Mouse (Mus musculus) frontal cortex, postnatal 14 days (tissue): ENCODE measurements around the gene Mapre1.
"Not testable (repeated sequence)": the region's sequence is repeated elsewhere in the genome, so short reads cannot be mapped to it uniquely, and the experiment has no call there.

Experiments used
- DNase-seq, 2 experiments: peaks; one replicate each; pipeline ENCODE4 v3.0.0; 2022; ENCODE audit warnings: low spot score in 2 of 2

Mapre1 gene

GRCm38 (mm10) chr2:153740500-153741436 lies at the start of gene Mapre1:
Gene Mapre1 (plus strand): TSS chr2:153741274.
- peak; percentile 99 to 100 for DNase-seq

GRCm38 (mm10) chr2:153693413-153693812 lies 47.7 kb upstream of the Mapre1 start:
- DNase-seq, result not testable (repeated sequence)

GRCm38 (mm10) chr2:153694462-153695085 lies 46.5 kb upstream of the Mapre1 start:
- DNase-seq, result no peak

GRCm38 (mm10) chr2:153696352-153696751 lies 44.7 kb upstream of the Mapre1 start, which contains the start of gene Dnmt3c:
Gene Dnmt3c (plus strand): TSS chr2:153696652.
- DNase-seq, result no peak

- no peak for DNase-seq
These were observed 37.7 kb upstream of the Mapre1 start for GRCm38 (mm10) chr2:153703389-153703788.

GRCm38 (mm10) chr2:153710701-153711330 lies 30.3 kb upstream of the Mapre1 start:
- no peak for DNase-seq

GRCm38 (mm10) chr2:153712646-153713091 lies 28.4 kb upstream of the Mapre1 start:
- peak; percentile 13 to 37 for DNase-seq

- DNase-seq, result peak; percentile 47 to 69
These were observed 27.8 kb upstream of the Mapre1 start for GRCm38 (mm10) chr2:153713227-153713626.

- not testable (repeated sequence) for DNase-seq
These were observed 23.2 kb upstream of the Mapre1 start for GRCm38 (mm10) chr2:153717861-153718260.

GRCm38 (mm10) chr2:153723098-153723497 lies 18.0 kb upstream of the Mapre1 start:
- no peak for DNase-seq

GRCm38 (mm10) chr2:153724424-153724823 lies 16.6 kb upstream of the Mapre1 start:
- DNase-seq, result no peak

GRCm38 (mm10) chr2:153724871-153725270 lies 16.2 kb upstream of the Mapre1 start:
- DNase-seq, result no peak

- no peak for DNase-seq
These were observed 15.8 kb upstream of the Mapre1 start for GRCm38 (mm10) chr2:153725291-153725690.

GRCm38 (mm10) chr2:153734033-153734432 lies 7.0 kb upstream of the Mapre1 start:
- no peak for DNase-seq

- DNase-seq, result peak in 1 of 2 experiments; percentile 16
These were observed 477 bp downstream of the Mapre1 start for GRCm38 (mm10) chr2:153741437-153742065.

GRCm38 (mm10) chr2:153747994-153748393 lies 6.9 kb downstream of the Mapre1 start:
- no peak for DNase-seq

- no peak for DNase-seq
These were observed 9.3 kb downstream of the Mapre1 start for GRCm38 (mm10) chr2:153750363-153750762.

- no peak for DNase-seq
These were observed 21.0 kb downstream of the Mapre1 start for GRCm38 (mm10) chr2:153762121-153762520.

- DNase-seq, result no peak
These were observed 26.4 kb downstream of the Mapre1 start for GRCm38 (mm10) chr2:153767484-153767883.

GRCm38 (mm10) chr2:153768881-153769280 lies 27.8 kb downstream of the Mapre1 start:
- no peak for DNase-seq

- no peak for DNase-seq
These were observed 31.9 kb downstream of the Mapre1 start for GRCm38 (mm10) chr2:153772950-153773349.

- no peak for DNase-seq
These were observed 34.4 kb downstream of the Mapre1 start for GRCm38 (mm10) chr2:153775472-153775871.
